Mouse (Mus musculus): ENCODE measurements at regions not wholly inside any gene's neighbourhood (a gene's known extent, or its start where the extent isn't known, plus 50 kb on each side); places are given as distances from the start of the nearest gene placed in this dataset.

DNA sequence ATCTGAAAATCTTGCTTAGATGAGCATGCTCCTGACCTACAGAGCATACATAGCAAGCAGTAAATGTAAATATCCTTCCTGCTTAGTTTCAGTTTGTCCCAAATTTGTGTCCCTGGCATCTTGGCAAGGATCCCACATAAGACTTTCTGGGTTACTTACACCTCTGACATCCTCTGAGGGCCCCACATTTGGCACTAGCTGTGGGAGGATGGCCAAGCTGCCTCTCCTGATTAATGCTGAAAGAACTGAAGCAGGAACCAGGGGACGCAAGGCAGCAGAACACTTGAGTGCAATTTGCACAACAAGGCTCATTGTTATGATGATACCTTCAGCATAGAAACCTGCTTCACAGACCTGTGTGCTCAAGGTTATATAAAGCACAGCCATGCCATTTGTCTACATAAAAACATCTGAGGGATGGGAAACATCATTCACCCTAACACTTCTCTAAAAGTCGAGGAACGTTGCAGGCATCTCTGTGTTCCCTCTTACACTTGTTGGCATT is 441.7 kb downstream of the Adam3 start:
- DNase-seq: no peak

DNA sequence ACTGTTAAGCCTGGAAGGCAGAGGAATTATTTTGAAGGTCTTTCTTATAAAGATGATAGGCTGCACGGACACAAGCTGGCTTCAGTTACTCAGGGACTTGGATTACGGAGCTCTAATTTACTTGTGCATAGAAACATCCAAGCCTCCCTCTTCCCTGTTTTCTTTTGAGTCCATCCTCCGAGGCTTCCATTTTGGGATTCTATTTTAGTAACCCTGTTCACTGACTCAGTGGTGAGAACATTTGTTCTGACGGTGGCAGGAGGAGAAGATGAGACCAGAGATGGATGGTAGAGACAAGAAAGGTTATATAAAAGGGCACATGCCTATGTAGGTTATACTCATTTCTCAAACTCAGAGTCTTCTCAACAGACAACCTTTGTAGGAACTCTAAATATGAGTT is 445.4 kb downstream of the Adam3 start:
- no peak for DNase-seq

DNA sequence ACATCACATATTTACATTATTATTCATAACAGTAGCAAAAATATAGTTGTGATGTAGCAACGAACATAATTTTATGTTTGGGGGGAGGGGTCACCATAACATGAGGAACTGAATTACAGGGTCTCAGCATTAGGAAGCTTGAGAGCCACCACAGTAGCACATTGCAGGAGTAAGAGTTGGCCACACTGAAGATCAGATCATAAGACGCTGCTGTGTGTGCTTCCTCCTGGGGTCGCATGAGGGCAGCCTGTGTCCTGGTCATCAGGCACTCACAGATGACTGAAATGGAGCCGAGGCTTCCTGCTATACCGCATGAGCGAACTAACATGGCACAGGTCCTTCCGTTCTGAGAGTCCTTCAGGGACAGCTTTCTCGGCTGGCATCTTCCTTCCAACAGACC is 447.3 kb downstream of the Adam3 start:
- no peak for DNase-seq

GRCm38 (mm10) chr8:24261359-24261758 is 464.3 kb downstream of the Adam3 start:
- no peak for DNase-seq

GRCm38 (mm10) chr8:24258622-24259021 is 467.0 kb downstream of the Adam3 start:
- no peak for DNase-seq

GRCm38 (mm10) chr8:24242211-24242610 is 483.4 kb downstream of the Adam3 start:
- DNase-seq: no peak

- no peak for DNase-seq
Observed at GRCm38 (mm10) chr8:24240211-24240983, 485.3 kb downstream of the Adam3 start.

DNA sequence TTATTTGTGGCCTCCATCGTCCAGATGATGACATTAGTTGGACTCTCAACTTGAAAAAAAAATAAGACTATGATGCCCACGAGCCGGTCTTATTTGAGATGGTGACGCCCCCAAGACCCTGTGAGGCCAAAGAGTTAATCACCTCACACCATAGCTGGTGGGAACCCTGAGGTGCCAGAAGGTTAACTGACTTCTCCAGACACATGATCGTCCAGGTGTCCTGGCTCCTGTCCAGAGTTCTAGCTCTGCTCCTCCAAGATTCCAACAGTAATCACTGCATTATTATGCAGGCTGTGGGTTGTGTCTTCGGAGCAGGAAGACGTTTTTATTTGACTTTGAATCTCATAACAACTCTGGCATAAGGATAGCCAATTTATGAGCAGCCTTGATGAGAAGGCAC is 490.7 kb downstream of the Adam3 start:
- no peak for DNase-seq

- DNase-seq: peak; percentile 17
Observed at GRCm38 (mm10) chr8:24228148-24228547, 497.5 kb downstream of the Adam3 start.

- no peak for DNase-seq
Observed at GRCm38 (mm10) chr8:24227331-24228072, 498.1 kb downstream of the Adam3 start.

GRCm38 (mm10) chr8:24220222-24220621 is 505.4 kb downstream of the Adam3 start:
- DNase-seq: peak; percentile 15

DNA sequence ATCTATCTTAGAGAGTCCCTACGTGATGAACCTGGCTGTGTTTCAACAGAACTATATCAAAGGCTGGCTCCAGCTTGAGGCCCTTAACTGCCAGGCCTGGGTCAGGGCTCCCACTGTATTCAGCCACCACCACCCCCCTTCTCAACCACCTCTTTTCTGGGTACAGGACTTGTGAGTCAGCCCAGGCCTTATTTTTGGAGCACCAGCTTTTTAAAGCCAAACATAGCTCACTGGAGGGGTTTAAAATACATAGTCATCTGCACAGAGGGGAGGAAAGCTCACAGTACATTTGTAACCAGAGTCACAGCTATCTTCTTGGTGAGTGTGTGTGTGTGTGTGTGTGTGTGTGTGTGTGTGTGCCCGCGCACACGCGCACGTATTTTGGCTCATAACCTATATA is 509.0 kb downstream of the Adam3 start:
- DNase-seq: no peak

DNA sequence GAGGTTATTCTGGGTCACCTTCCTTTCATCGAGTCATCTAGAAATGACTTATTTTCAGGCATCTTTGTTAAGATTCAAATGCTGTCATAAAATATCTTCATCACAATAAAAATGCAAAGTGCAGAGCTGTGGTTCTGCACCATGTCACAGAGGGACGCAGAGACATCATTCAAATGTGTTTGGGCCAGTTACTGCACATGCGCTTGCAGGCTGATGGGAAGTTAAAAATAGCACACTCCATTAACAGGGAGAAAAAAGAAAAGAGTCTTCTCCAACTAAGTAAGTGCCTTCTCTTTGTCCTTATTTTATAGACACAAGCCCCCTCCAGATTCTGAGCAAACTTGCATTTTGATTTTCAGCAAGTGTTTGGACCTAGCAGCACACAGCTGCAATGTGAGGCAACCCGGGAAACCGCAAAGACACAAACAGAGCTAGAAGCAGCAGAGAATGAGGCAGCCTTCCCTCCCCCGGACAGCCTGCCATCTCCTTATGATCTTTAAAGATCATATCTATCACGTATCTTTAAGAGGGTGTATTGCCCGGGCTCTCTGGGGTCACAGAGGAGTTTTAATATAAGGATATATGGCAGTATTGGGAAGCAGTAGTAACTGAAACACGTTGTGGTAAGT is 510.0 kb downstream of the Adam3 start:
- no peak for DNase-seq

- no peak for DNase-seq
Observed at GRCm38 (mm10) chr8:24214315-24214714, 511.3 kb downstream of the Adam3 start.

- no peak for DNase-seq
Observed at GRCm38 (mm10) chr8:24212216-24213200, 513.1 kb downstream of the Adam3 start.

GRCm38 (mm10) chr8:24211091-24211490 is 514.6 kb downstream of the Adam3 start:
- no peak for DNase-seq
